Mouse (Mus musculus) layer of hippocampus, postnatal 14 days (tissue): ENCODE measurements at regions not wholly inside any gene's neighbourhood (a gene's known extent, or its start where the extent isn't known, plus 50 kb on each side); places are given as distances from the start of the nearest gene placed in this dataset.

Source experiments
- DNase-seq, 2 experiments: peaks; one replicate each; pipeline ENCODE4 v3.0.0; 2021 to 2022; ENCODE audit warnings: low spot score in 2 of 2, mixed read lengths in 1 of 2
- microRNA-seq, 2 experiments: library from miRNA; unstranded; fragments of <30 nt; microRNA quantifications; one replicate each; pipeline ENCODE4 v1.2.0; 2021

GRCm38 (mm10) chr9:41238395-41239096, 77.0 kb upstream of the Ubash3b start:
- DNase-seq: peak in 1 of 2 experiments; percentile 20

GRCm38 (mm10) chr9:41237265-41237664, 75.8 kb upstream of the Ubash3b start:
- DNase-seq: no peak

GRCm38 (mm10) chr9:41229225-41229582, 67.7 kb upstream of the Ubash3b start:
- DNase-seq: no peak

- DNase-seq: peak; percentile 93 to 96
Observed at GRCm38 (mm10) chr9:41228425-41229224, 67.1 kb upstream of the Ubash3b start.

- no peak for DNase-seq
Observed at GRCm38 (mm10) chr9:41223406-41223805, 61.9 kb upstream of the Ubash3b start.

GRCm38 (mm10) chr9:41222346-41223015, 61.0 kb upstream of the Ubash3b start:
- DNase-seq: no peak

- DNase-seq: no peak
Observed at GRCm38 (mm10) chr9:41221110-41221790, 59.8 kb upstream of the Ubash3b start.

GRCm38 (mm10) chr9:41220105-41220669, 58.7 kb upstream of the Ubash3b start:
- DNase-seq: no peak

GRCm38 (mm10) chr9:41218702-41219101, 57.2 kb upstream of the Ubash3b start:
- DNase-seq: no peak

GRCm38 (mm10) chr9:41216248-41216647, 54.8 kb upstream of the Ubash3b start:
- no peak for DNase-seq

GRCm38 (mm10) chr9:41215026-41215425, 53.5 kb upstream of the Ubash3b start:
- no peak for DNase-seq

- DNase-seq: no peak
Observed at GRCm38 (mm10) chr9:41212943-41213529, 51.5 kb upstream of the Ubash3b start.

GRCm38 (mm10) chr9:41212303-41212901, 50.9 kb upstream of the Ubash3b start:
- no peak for DNase-seq

- no peak for DNase-seq
Observed at GRCm38 (mm10) chr9:41211865-41212302, 50.4 kb upstream of the Ubash3b start.

Small RNA genes in the stretch of these regions (microRNA-seq; reads per million reads assigned to microRNA genes)
- gene Mir100: 8,834 to 10,941 reads per million in 2 experiments
- gene Mir125b-1: 1,778 to 1,896 reads per million in 2 experiments
- 120 to 200 reads per million in 2 experiments for gene Mirlet7a-2
